Mouse (Mus musculus): ENCODE measurements at regions not wholly inside any gene's neighbourhood (a gene's known extent, or its start where the extent isn't known, plus 50 kb on each side); places are given as distances from the start of the nearest gene placed in this dataset.

DNA sequence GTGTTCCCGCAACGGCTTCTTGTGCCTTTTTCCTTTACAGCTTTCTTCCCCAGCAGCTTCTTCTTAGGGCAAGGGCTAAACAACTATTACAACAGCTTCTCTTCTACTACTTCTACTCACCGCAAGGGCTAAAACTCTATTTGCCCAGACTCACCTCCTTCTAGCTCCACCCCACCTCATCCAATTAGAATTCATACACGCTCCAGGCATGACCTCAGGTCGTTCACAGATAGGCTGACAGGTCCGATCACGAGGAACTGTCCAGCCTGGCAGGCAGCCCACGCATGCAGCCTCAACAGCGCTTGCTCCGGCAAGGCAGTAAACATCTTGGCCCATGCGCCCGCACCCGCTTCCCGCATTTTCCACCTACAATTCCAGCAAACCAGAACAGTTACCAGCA lies 844.9 kb downstream of the Kcnma1 start:
- no peaks in the 10 kb centered on the region for H3K9me3 ChIP-seq (replicated peaks; ENCODE audit: insufficient read depth, low read length)
- no peaks in the 10 kb centered on the region for H3K4me1 ChIP-seq (ENCODE audit: control insufficient read depth in 1 of 2, insufficient read depth in 2 of 2, low read length in 2 of 2)
- no peaks in the 10 kb centered on the region for H3K79me2 ChIP-seq (ENCODE audit: control insufficient read depth, insufficient read depth, low read length, poor library complexity)
- H3K36me3 ChIP-seq (ENCODE audit: control insufficient read depth in 1 of 2, insufficient read depth in 2 of 2, low read length in 2 of 2) = no peaks in the 10 kb centered on the region
- no peak overlapping the region for H3K9ac ChIP-seq (ENCODE audit: control insufficient read depth, low read depth, low read length, poor library complexity, severe bottlenecking)
- TF ChIP-seq MXI1 (IDR thresholded peaks at IDR 0.05; ENCODE audit: low read depth, low read length) = no peak
- TF ChIP-seq POLR2AphosphoS2 (IDR thresholded peaks at IDR 0.05; ENCODE audit: low read length) = no peak
- H3K27me3 ChIP-seq (ENCODE audit: control insufficient read depth in 1 of 2, insufficient read depth in 2 of 2, low read length in 2 of 2) = peaks cover 0 to 3% of the 10 kb centered on the region in 2 experiments; a peak in 3 of 4 replicates
- no peak for DNase-seq (ENCODE audit: low read depth, low spot score)
- no peak overlapping the region for H3K27ac ChIP-seq (ENCODE audit: control insufficient read depth, low read depth, low read length)
- no peak overlapping the region for H3K4me3 ChIP-seq (ENCODE audit: control insufficient read depth in 1 of 2, insufficient read depth in 1 of 2, low read depth in 2 of 2, low read length in 2 of 2)

DNA sequence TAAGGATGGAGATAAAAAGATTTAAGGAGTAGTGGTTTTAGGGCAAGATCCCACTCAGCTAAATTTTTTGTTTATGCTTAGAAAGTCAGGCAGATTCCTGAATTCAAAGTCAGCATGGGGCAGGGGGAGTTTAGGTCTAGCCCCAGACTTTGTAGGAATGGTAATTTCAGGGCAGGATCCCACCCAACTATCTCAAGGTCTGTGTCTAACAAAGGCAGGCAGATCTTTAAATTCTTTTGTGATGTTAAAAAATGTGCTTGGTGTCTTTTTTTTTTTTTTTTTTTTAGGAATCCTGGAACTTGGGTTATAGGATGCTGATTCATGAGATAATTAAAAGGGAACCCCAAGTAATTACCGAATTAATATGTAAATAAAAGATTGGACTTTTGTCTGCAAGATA lies 853.7 kb downstream of the Kcnma1 start:
- Histone ChIP-seq H3K36me3 (ENCODE audit: control insufficient read depth in 1 of 2, insufficient read depth in 2 of 2, low read length in 2 of 2) (peaks cover 0 to 3% of the 10 kb centered on the region in 2 experiments; a peak in 1 of 4 replicates), H3K27me3 (ENCODE audit: control insufficient read depth in 1 of 2, insufficient read depth in 2 of 2, low read length in 2 of 2) (no peaks in the 10 kb centered on the region), H3K9ac (ENCODE audit: control insufficient read depth, low read depth, low read length, poor library complexity, severe bottlenecking) (no peak overlapping the region), H3K4me3 (ENCODE audit: control insufficient read depth in 1 of 2, insufficient read depth in 1 of 2, low read depth in 2 of 2, low read length in 2 of 2) (no peak overlapping the region), H3K9me3 (replicated peaks; ENCODE audit: insufficient read depth, low read length) (no peaks in the 10 kb centered on the region), H3K4me1 (ENCODE audit: control insufficient read depth in 1 of 2, insufficient read depth in 2 of 2, low read length in 2 of 2) (no peaks in the 10 kb centered on the region), H3K27ac (ENCODE audit: control insufficient read depth, low read depth, low read length) (no peak overlapping the region), H3K79me2 (ENCODE audit: control insufficient read depth, insufficient read depth, low read length, poor library complexity) (no peaks in the 10 kb centered on the region)
- TF ChIP-seq NELFE (IDR thresholded peaks at IDR 0.05; ENCODE audit: low read depth, low read length) (no peak), CHD1 (IDR thresholded peaks at IDR 0.05; ENCODE audit: low read depth, low read length) (no peak), MAZ (IDR thresholded peaks at IDR 0.05; ENCODE audit: low read depth, low read length) (no peak), MXI1 (IDR thresholded peaks at IDR 0.05; ENCODE audit: low read depth, low read length) (no peak), TAL1 (IDR thresholded peaks at IDR 0.05; ENCODE audit: low read length) (no peak), USF2 (IDR thresholded peaks at IDR 0.05; ENCODE audit: borderline replicate concordance in 1 of 2, insufficient read depth in 1 of 2, low read depth in 1 of 2, low read length in 2 of 2) (no peak), CTCF (IDR thresholded peaks at IDR 0.05 in 2 of 3, conservative IDR thresholded peaks at IDR 0.05 in 1 of 3; ENCODE audit: control insufficient read depth in 1 of 3, insufficient read depth in 1 of 3, low read depth in 2 of 3, low read length in 3 of 3, poor library complexity in 1 of 3, severe bottlenecking in 1 of 3) (no peak), MYB (IDR thresholded peaks at IDR 0.05; ENCODE audit: low read depth, low read length) (no peak), POLR2A (IDR thresholded peaks at IDR 0.05; ENCODE audit: control insufficient read depth in 1 of 2, insufficient read depth in 1 of 2, low read depth in 1 of 2, low read length in 2 of 2, poor library complexity in 1 of 2) (no peak), RCOR1 (IDR thresholded peaks at IDR 0.05; ENCODE audit: low read depth, low read length) (no peak), POLR2AphosphoS5 (IDR thresholded peaks at IDR 0.05; ENCODE audit: borderline replicate concordance, low read depth, low read length) (no peak), SMC3 (IDR thresholded peaks at IDR 0.05; ENCODE audit: low read depth, low read length) (no peak), GATA1 (IDR thresholded peaks at IDR 0.05; ENCODE audit: low read depth, low read length) (no peak), ETS1 (IDR thresholded peaks at IDR 0.05; ENCODE audit: low read depth, low read length) (no peak)
- DNase-seq (ENCODE audit: low read depth, low spot score) = no peak

DNA sequence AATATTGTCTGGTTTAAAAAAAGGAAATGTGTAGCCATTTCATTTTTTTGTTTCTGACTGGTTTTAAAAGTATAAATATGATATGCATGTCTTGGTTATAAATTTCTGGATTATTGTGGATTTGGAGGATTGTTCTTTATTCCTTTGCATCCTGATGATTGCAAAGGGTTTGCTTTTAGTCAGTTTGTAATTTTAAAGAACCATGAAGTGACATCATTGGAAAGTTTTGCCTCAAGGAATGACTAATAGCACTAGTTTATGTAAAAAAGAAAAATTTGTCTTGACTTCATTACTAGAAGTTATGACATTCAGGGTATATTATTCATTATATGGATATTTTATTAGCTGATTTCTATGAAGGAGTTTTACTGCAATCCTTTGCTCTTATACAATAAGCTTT lies 863.9 kb downstream of the Kcnma1 start:
- H3K27ac ChIP-seq (ENCODE audit: control insufficient read depth, low read depth, low read length) = no peak overlapping the region
- DNase-seq (ENCODE audit: low read depth, low spot score) = no peak
- no peak overlapping the region for H3K9ac ChIP-seq (ENCODE audit: control insufficient read depth, low read depth, low read length, poor library complexity, severe bottlenecking)
- TF ChIP-seq MYB (IDR thresholded peaks at IDR 0.05; ENCODE audit: low read depth, low read length) = no peak
- TF ChIP-seq MAFK (IDR thresholded peaks at IDR 0.05; ENCODE audit: borderline replicate concordance, low read depth, low read length) = no peak
- TF ChIP-seq UBTF (IDR thresholded peaks at IDR 0.05; ENCODE audit: borderline replicate concordance, insufficient read depth, low read depth, low read length) = no peak
- TF ChIP-seq ETS1 (IDR thresholded peaks at IDR 0.05; ENCODE audit: low read depth, low read length) = no peak
- H3K9me3 ChIP-seq (replicated peaks; ENCODE audit: insufficient read depth, low read length) = no peaks in the 10 kb centered on the region
- H3K79me2 ChIP-seq (ENCODE audit: control insufficient read depth, insufficient read depth, low read length, poor library complexity) = no peaks in the 10 kb centered on the region
- no peak overlapping the region for H3K4me3 ChIP-seq (ENCODE audit: control insufficient read depth in 1 of 2, insufficient read depth in 1 of 2, low read depth in 2 of 2, low read length in 2 of 2)
- no peaks in the 10 kb centered on the region for H3K36me3 ChIP-seq (ENCODE audit: control insufficient read depth in 1 of 2, insufficient read depth in 2 of 2, low read length in 2 of 2)
- H3K4me1 ChIP-seq (ENCODE audit: control insufficient read depth in 1 of 2, insufficient read depth in 2 of 2, low read length in 2 of 2) = no peaks in the 10 kb centered on the region
- peaks cover 0 to 1% of the 10 kb centered on the region in 2 experiments; a peak in 2 of 4 replicates for H3K27me3 ChIP-seq (ENCODE audit: control insufficient read depth in 1 of 2, insufficient read depth in 2 of 2, low read length in 2 of 2)

Measured in MEL (cell line).